ENCODE assay signal across 24 mouse cellular contexts in genomic region chr19:45811028-45811674, GRCm38 (mm10). TPM values are rescaled to one million over a fixed set of nuclear protein-coding genes. Genes with fewer than 3 reads are reported as not detected.
DNase-seq lines count a peak whose midpoint lies in the region; ATAC-seq and TF ChIP-seq lines count a peak whose summit lies in the region.
"Had no signal": no experiment of that assay in that cellular context is flagged by ENCODE, and none has a peak within 500 bp of the region (broad histone marks: within the 10 kb centered on the region; RNA-seq: fewer than 3 reads in every experiment).

No protein-coding gene starts in this region.

- no peaks in the 10 kb centered on the region for H3K36me3 ChIP-seq in hindbrain, embryonic 16.5 days (ENCODE audit: control insufficient read depth, insufficient read depth, low read length)
- H3K36me3 ChIP-seq in hindbrain, embryonic 13.5 days, result no peaks in the 10 kb centered on the region
- H3K36me3 ChIP-seq in E14TG2a.4 (ENCODE audit: insufficient read depth, low read length), result no peaks in the 10 kb centered on the region
- no peaks in the 10 kb centered on the region for H3K36me3 ChIP-seq in hindbrain, postnatal 0 days (ENCODE audit: insufficient read depth, low read length)
- no peaks in the 10 kb centered on the region for H3K36me3 ChIP-seq in forebrain, postnatal 0 days (ENCODE audit: insufficient read depth)
- H3K36me3 ChIP-seq: embryonic facial prominence, embryonic 15.5 days; forebrain, embryonic 10.5 days; G1E; heart, embryonic 15.5 days; hindbrain, embryonic 15.5 days; intestine, embryonic 15.5 days had no signal

- no peak overlapping the region for H3K27ac ChIP-seq in hindbrain, embryonic 16.5 days (ENCODE audit: low read depth, low read length)
- no peak overlapping the region for H3K27ac ChIP-seq in hindbrain, embryonic 13.5 days
- H3K27ac ChIP-seq in hindbrain, postnatal 0 days, result no peak overlapping the region
- H3K27ac ChIP-seq in forebrain, postnatal 0 days (ENCODE audit: low read depth, low read length), result no peak overlapping the region
- H3K27ac ChIP-seq: embryonic facial prominence, embryonic 15.5 days; forebrain, embryonic 10.5 days; heart, adult 2 months; heart, embryonic 15.5 days; hindbrain, embryonic 15.5 days; intestine, embryonic 15.5 days had no signal

- no peak for TF ChIP-seq CTCF in E14TG2a.4 (conservative IDR thresholded peaks at IDR 0.05; ENCODE audit: low read length)
- no peak for TF ChIP-seq CTCF in hindbrain, postnatal 0 days (IDR thresholded peaks at IDR 0.05; ENCODE audit: low read depth)
- TF ChIP-seq CTCF in forebrain, postnatal 0 days (IDR thresholded peaks at IDR 0.05; ENCODE audit: low read depth), result no peak

- H3K9ac ChIP-seq in hindbrain, embryonic 16.5 days (ENCODE audit: low read depth, low read length), result no peak overlapping the region
- H3K9ac ChIP-seq in hindbrain, embryonic 13.5 days, result no peak overlapping the region
- H3K9ac ChIP-seq in hindbrain, postnatal 0 days (replicated peaks; ENCODE audit: low read length), result no peak overlapping the region
- no peak overlapping the region for H3K9ac ChIP-seq in forebrain, postnatal 0 days
- H3K9ac ChIP-seq: embryonic facial prominence, embryonic 15.5 days; heart, embryonic 15.5 days; intestine, embryonic 15.5 days had no signal

- H3K4me3 ChIP-seq in hindbrain, embryonic 16.5 days (ENCODE audit: low read length), result no peak overlapping the region
- H3K4me3 ChIP-seq in hindbrain, embryonic 13.5 days, result no peak overlapping the region
- peak overlapping the region; percentile 82 for H3K4me3 ChIP-seq in E14TG2a.4 (replicated peaks; ENCODE audit: low read length)
- no peak overlapping the region for H3K4me3 ChIP-seq in hindbrain, postnatal 0 days (ENCODE audit: low read length)
- H3K4me3 ChIP-seq in forebrain, postnatal 0 days (ENCODE audit: low read depth, low read length), result no peak overlapping the region
- H3K4me3 ChIP-seq: embryonic facial prominence, embryonic 15.5 days; heart, adult 2 months had no signal

- peaks cover 20% of the 10 kb centered on the region for H3K4me1 ChIP-seq in hindbrain, embryonic 16.5 days (ENCODE audit: control insufficient read depth, insufficient read depth, low read depth, low read length)
- H3K4me1 ChIP-seq in hindbrain, embryonic 13.5 days (replicated peaks), result peaks cover 40% of the 10 kb centered on the region
- peaks cover 56% of the 10 kb centered on the region for H3K4me1 ChIP-seq in E14TG2a.4 (replicated peaks; ENCODE audit: low read depth, low read length)
- 0 out of 2 replicates have a peak, but pooled peaks cover 5% of the 10 kb centered on the region for H3K4me1 ChIP-seq in hindbrain, postnatal 0 days (ENCODE audit: insufficient read depth, low read length)
- H3K4me1 ChIP-seq in forebrain, postnatal 0 days (ENCODE audit: insufficient read depth), result 0 out of 2 replicates have a peak, but pooled peaks cover 17% of the 10 kb centered on the region

- H3K4me2 ChIP-seq in hindbrain, embryonic 16.5 days (ENCODE audit: low read length), result peak overlapping the region; percentile 78
- no peak overlapping the region for H3K4me2 ChIP-seq in hindbrain, embryonic 13.5 days
- H3K4me2 ChIP-seq in hindbrain, postnatal 0 days (ENCODE audit: low read depth, low read length), result peak overlapping the region; percentile 67
- no peak overlapping the region for H3K4me2 ChIP-seq in forebrain, postnatal 0 days (ENCODE audit: low read depth)

- H3K27me3 ChIP-seq in hindbrain, embryonic 16.5 days (replicated peaks; ENCODE audit: control insufficient read depth, insufficient read depth, low read length), result no peaks in the 10 kb centered on the region
- peaks cover 20% of the 10 kb centered on the region for H3K27me3 ChIP-seq in hindbrain, embryonic 13.5 days
- H3K27me3 ChIP-seq in E14TG2a.4 (ENCODE audit: insufficient read depth, low read length), result peaks cover 6% of the 10 kb centered on the region; the same call in 1 of the 2 replicates
- H3K27me3 ChIP-seq in hindbrain, postnatal 0 days (ENCODE audit: insufficient read depth, low read length), result no peaks in the 10 kb centered on the region
- no peaks in the 10 kb centered on the region for H3K27me3 ChIP-seq in forebrain, postnatal 0 days (ENCODE audit: insufficient read depth, low read length)
- H3K27me3 ChIP-seq: hindbrain, embryonic 15.5 days had no signal

- no peak for ATAC-seq in cerebellum, adult (ENCODE audit: insufficient number of reproducible peaks, low FRiP score, low TSS enrichment)
- no peak for ATAC-seq in hindbrain, embryonic 16.5 days
- ATAC-seq in hindbrain, embryonic 13.5 days (ENCODE audit: low FRiP score), result no peak
- ATAC-seq in hindbrain, postnatal 0 days, result no peak
- ATAC-seq in megakaryocyte-erythroid progenitor cell, adult 5-6 weeks (replicated peaks; ENCODE audit: low FRiP score, low TSS enrichment, poor library complexity, severe bottlenecking), result no peak
- ATAC-seq in forebrain, postnatal 0 days, result no peak
- ATAC-seq: intestine, embryonic 15.5 days had no signal

- H3K9me3 ChIP-seq in hindbrain, embryonic 16.5 days (ENCODE audit: control insufficient read depth, low read length), result no peaks in the 10 kb centered on the region
- H3K9me3 ChIP-seq in hindbrain, embryonic 13.5 days, result no peaks in the 10 kb centered on the region
- H3K9me3 ChIP-seq in E14TG2a.4 (ENCODE audit: low read length), result no peaks in the 10 kb centered on the region
- no peaks in the 10 kb centered on the region for H3K9me3 ChIP-seq in hindbrain, postnatal 0 days (ENCODE audit: low read length)
- H3K9me3 ChIP-seq in forebrain, postnatal 0 days (ENCODE audit: low read length), result no peaks in the 10 kb centered on the region
- H3K9me3 ChIP-seq: embryonic facial prominence, embryonic 15.5 days; forebrain, embryonic 10.5 days; G1E; heart, embryonic 15.5 days; hindbrain, embryonic 15.5 days; intestine, embryonic 15.5 days had no signal

- 59% methylated on average over 12 of the region's 12 CpGs for WGBS in hindbrain, embryonic 16.5 days
- 50% methylated on average over 12 of the region's 12 CpGs for WGBS in hindbrain, embryonic 13.5 days
- WGBS in hindbrain, postnatal 0 days, result 59% methylated on average over 12 of the region's 12 CpGs
- WGBS in forebrain, postnatal 0 days, result 74% methylated on average over 12 of the region's 12 CpGs

- peak; percentile 45 to 48 for DNase-seq in cerebellum, postnatal 14 days
- DNase-seq in hindbrain, postnatal 0 days (ENCODE audit: low spot score), result no peak
- DNase-seq in forebrain, postnatal 0 days, result no peak
- DNase-seq: adrenal gland, adult 8-10 months; adrenal gland, postnatal 36 days; cerebellum, adult 11 months; cerebellum, adult 8-10 months; cerebellum, postnatal 36 days; embryo, embryonic 11 days; gastrocnemius, postnatal 10 days; heart, adult 2 months; kidney, adult 18-20 months had no signal

RNA-seq across cellular contexts. Expression of gene Kcnip2, which starts 4.7 kb away (rescaled TPM):
- 17.0 and 19.2 TPM in 2 replicates for polyA plus RNA-seq in hindbrain, embryonic 16.5 days (2015; fragmentation: Nextera tagmentation; extraction: Ambion mirVana)
- polyA plus RNA-seq in hindbrain, embryonic 13.5 days (2015; fragmentation: Nextera tagmentation; extraction: Ambion mirVana), result 5.1 and 6.8 TPM in 2 replicates
- 17.8 and 30.3 TPM in 2 replicates for total RNA-seq in hindbrain, postnatal 0 days (2014; rRNA removed)
- 16.5 and 17.8 TPM in 2 replicates for polyA plus RNA-seq in hindbrain, postnatal 0 days (2015; fragmentation: Nextera tagmentation; extraction: Ambion mirVana)
- 0.52 TPM in 1 of 2 replicates, not detected in the other for total RNA-seq in megakaryocyte-erythroid progenitor cell, adult 5-6 weeks (2014; fragmentation: Nextera tagmentation)
- total RNA-seq in megakaryocyte-erythroid progenitor cell, adult 5-6 weeks (2017), result 0.34 and 3.6 TPM in 2 replicates
- total RNA-seq in forebrain, postnatal 0 days (2014; rRNA removed), result 30.6 and 42.8 TPM in 2 replicates
- polyA plus RNA-seq in forebrain, postnatal 0 days (2015; fragmentation: Nextera tagmentation; extraction: Ambion mirVana), result 29.4 and 30.3 TPM in 2 replicates
- polyA plus RNA-seq: C2C12, G1E had no signal

RNA-seq across cellular contexts. Expression of gene Mgea5, which starts 27.5 kb away (rescaled TPM):
- polyA plus RNA-seq in hindbrain, embryonic 16.5 days (2015; fragmentation: Nextera tagmentation; extraction: Ambion mirVana), result 63.7 and 68.3 TPM in 2 replicates
- polyA plus RNA-seq in hindbrain, embryonic 13.5 days (2015; fragmentation: Nextera tagmentation; extraction: Ambion mirVana), result 86.8 and 88.0 TPM in 2 replicates
- total RNA-seq in hindbrain, postnatal 0 days (2014; rRNA removed), result 135 and 154 TPM in 2 replicates
- polyA plus RNA-seq in hindbrain, postnatal 0 days (2015; fragmentation: Nextera tagmentation; extraction: Ambion mirVana), result 74.2 and 78.0 TPM in 2 replicates
- total RNA-seq in megakaryocyte-erythroid progenitor cell, adult 5-6 weeks (2014; fragmentation: Nextera tagmentation), result 75.0 and 86.3 TPM in 2 replicates
- total RNA-seq in megakaryocyte-erythroid progenitor cell, adult 5-6 weeks (2017), result 117 and 134 TPM in 2 replicates
- total RNA-seq in forebrain, postnatal 0 days (2014; rRNA removed), result 214 and 247 TPM in 2 replicates
- polyA plus RNA-seq in forebrain, postnatal 0 days (2015; fragmentation: Nextera tagmentation; extraction: Ambion mirVana), result 46.8 and 67.8 TPM in 2 replicates

Comparison
In these comparisons a context has a peak if more than half of its experiments do, and no peak if none do; other contexts are left out.
1. H3K4me2 ChIP-seq: peak in hindbrain, embryonic 16.5 days (single experiment) and hindbrain, postnatal 0 days (single experiment); none in hindbrain, embryonic 13.5 days (single experiment) and forebrain, postnatal 0 days (single experiment).
2. DNase-seq: peak in cerebellum, postnatal 14 days (2 of 2); none in hindbrain, postnatal 0 days (single experiment) and forebrain, postnatal 0 days (single experiment).